Mouse (Mus musculus) myocyte (in vitro differentiated cells): ENCODE results near the gene Htr6. TPM values are rescaled to one million over a fixed set of nuclear protein-coding genes. Genes with fewer than 3 reads are reported as not detected.

Experiments
- H3K27me3 ChIP-seq: one replicate; pipeline ENCODE4 v1.6.1; 2011; ENCODE audit not compliant: control insufficient read depth, insufficient read depth, insufficient read length
- H3K36me3 ChIP-seq: one replicate; pipeline ENCODE4 v1.6.1; 2011; ENCODE audit not compliant: control insufficient read depth, insufficient read depth
- H3K4me2 ChIP-seq: one replicate; pipeline ENCODE4 v1.6.1; 2011; ENCODE audit warnings: low read depth, control low read depth
- H3K4me3 ChIP-seq: one replicate; pipeline ENCODE4 v1.5.1; 2011; ENCODE audit warnings: mild to moderate bottlenecking, control low read depth, moderate library complexity
- H3K79me2 ChIP-seq: one replicate; pipeline ENCODE4 v1.6.1; 2011; ENCODE audit not compliant: control insufficient read depth, insufficient read depth
- H3ac ChIP-seq: one replicate; pipeline ENCODE4 v1.6.1; 2011; ENCODE audit not compliant: control insufficient read depth, insufficient read length
- CEBPB ChIP-seq: IDR thresholded peaks from 2 replicates; pipeline ENCODE4 v1.6.1; 2011; ENCODE audit warnings: mild to moderate bottlenecking, moderate library complexity; ENCODE audit not compliant: poor library complexity, insufficient read depth, severe bottlenecking
- E2F4 ChIP-seq: IDR thresholded peaks from one replicate; pipeline ENCODE4 v1.6.1; 2011; ENCODE audit warnings: mild to moderate bottlenecking, control low read depth, moderate library complexity; ENCODE audit not compliant: insufficient read depth
- MAX ChIP-seq: IDR thresholded peaks from one replicate; pipeline ENCODE4 v1.6.1; 2011; ENCODE audit warnings: low read depth, mild to moderate bottlenecking, control low read depth
- MYOD1 ChIP-seq, 3 experiments: IDR thresholded peaks; one replicate each; pipeline ENCODE4 v1.6.1; 2011; ENCODE audit warnings: control low read depth in 2 of 3, low read depth in 2 of 3, mild to moderate bottlenecking in 2 of 3, moderate library complexity in 1 of 3; ENCODE audit not compliant: insufficient read length in 2 of 3, control insufficient read depth in 1 of 3
- MYOG ChIP-seq, 3 experiments: IDR thresholded peaks; one replicate each; pipeline ENCODE4 v1.6.1; 2011; ENCODE audit warnings: control low read depth in 2 of 3, low read depth in 2 of 3, mild to moderate bottlenecking in 2 of 3; ENCODE audit not compliant: insufficient read length in 2 of 3, control insufficient read depth in 1 of 3, insufficient read depth in 1 of 3
- POLR2A ChIP-seq: IDR thresholded peaks from one replicate; pipeline ENCODE4 v1.6.1; 2011; ENCODE audit warnings: low read depth, mild to moderate bottlenecking, control low read depth, moderate library complexity; ENCODE audit not compliant: insufficient read length
- POLR2AphosphoS2 ChIP-seq: IDR thresholded peaks from one replicate; pipeline ENCODE4 v1.6.1; 2011; ENCODE audit warnings: low read depth, control low read depth; ENCODE audit not compliant: insufficient read length
- REST ChIP-seq: IDR thresholded peaks from one replicate; pipeline ENCODE4 v1.6.1; 2011; ENCODE audit warnings: mild to moderate bottlenecking, control low read depth, moderate library complexity; ENCODE audit not compliant: insufficient read depth, insufficient read length
- SRF ChIP-seq: IDR thresholded peaks from one replicate; pipeline ENCODE4 v1.6.1; 2011; ENCODE audit warnings: low read depth; ENCODE audit not compliant: control insufficient read depth, insufficient read length
- TCF12 ChIP-seq: IDR thresholded peaks from one replicate; pipeline ENCODE4 v1.6.1; 2011; ENCODE audit warnings: mild to moderate bottlenecking, control low read depth; ENCODE audit not compliant: poor library complexity, insufficient read depth, severe bottlenecking
- TCF3 ChIP-seq: IDR thresholded peaks from one replicate; pipeline ENCODE4 v1.6.1; 2011; ENCODE audit warnings: low read depth, control low read depth; ENCODE audit not compliant: insufficient read length
- USF1 ChIP-seq: IDR thresholded peaks from one replicate; pipeline ENCODE4 v1.6.1; 2011; ENCODE audit warnings: low read depth, mild to moderate bottlenecking, control low read depth, moderate library complexity
- polyA plus RNA-seq: library from polyadenylated mRNA; unstranded; fragments of >200 nt; fragmentation: generic; extraction: Trizol; gene quantifications from one replicate; pipeline ENCODE4 v1.2.1, GENCODE M21; 2012; ENCODE audit warnings: missing spikeins

Htr6 gene
- polyA plus RNA-seq, 1 experiment = 0.08 TPM

DNA sequence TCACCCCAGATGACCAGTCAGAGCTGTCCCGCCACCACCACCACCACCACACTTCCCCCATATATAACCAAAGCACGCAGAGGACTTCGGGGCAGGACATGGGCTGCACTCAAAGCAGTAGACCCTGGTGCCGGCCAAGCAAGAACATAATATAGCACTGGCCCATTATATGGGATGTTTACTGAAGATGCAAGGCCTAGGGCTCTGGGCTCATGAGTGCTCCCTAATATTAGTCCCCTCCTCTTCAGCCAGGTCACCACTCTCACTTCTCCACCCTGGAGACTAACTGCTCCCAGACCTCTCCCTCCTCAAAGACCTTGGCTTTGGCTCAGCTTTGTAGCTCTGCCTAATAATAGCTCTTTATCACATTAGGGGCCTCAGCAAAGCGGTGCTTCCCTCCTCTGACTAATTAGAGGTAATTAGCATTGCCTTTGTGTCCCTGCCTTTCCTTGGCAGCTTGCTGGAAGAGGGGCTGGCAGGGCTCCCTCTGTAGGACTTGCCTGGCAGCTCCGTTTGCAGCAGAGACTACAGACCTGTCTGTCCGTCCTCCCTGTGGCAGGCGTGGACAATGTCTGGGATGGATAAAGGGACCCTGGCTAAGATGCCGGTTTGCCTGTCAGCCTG is 21.0 kb downstream of the Htr6 start:
- Histone ChIP-seq H3K4me3 (no peak overlapping the region), H3ac (no peak overlapping the region), H3K4me2 (no peak overlapping the region), H3K36me3 (no peaks in the 10 kb centered on the region), H3K79me2 (no peaks in the 10 kb centered on the region), H3K27me3 (peaks cover 10% of the 10 kb centered on the region)
- TF ChIP-seq SRF (no peak), MYOG (IDR thresholded peaks at IDR 0.05; ENCODE audit: control insufficient read depth in 1 of 3, insufficient read depth in 1 of 3, insufficient read length in 2 of 3, low read depth in 2 of 3) (no peak), POLR2AphosphoS2 (no peak), TCF12 (no peak), USF1 (no peak), TCF3 (no peak), MAX (no peak), CEBPB (no peak), REST (no peak)

DNA sequence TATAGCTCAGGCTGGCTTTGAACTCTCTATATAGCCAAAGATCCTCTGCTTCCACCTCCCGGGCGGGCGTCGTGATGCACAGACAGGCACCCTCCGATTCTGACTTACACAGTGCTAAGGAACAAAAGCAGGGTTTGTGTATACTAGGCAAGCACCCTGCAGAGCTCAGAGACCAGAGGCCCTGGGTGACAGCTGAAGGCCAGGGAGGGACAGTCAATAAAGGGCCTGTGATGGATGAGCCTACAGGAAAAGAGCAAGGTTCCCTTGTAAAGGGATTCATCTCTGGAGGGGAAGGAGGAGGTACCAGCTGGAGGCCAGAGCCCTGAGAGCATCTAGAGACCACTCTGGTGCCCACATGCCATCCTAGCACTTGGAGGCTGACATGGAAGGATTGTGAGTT is 22.0 kb downstream of the Htr6 start:
- no peak overlapping the region for H3ac ChIP-seq
- TF ChIP-seq E2F4 (no peak), MYOG (IDR thresholded peaks at IDR 0.05; ENCODE audit: control insufficient read depth in 1 of 3, insufficient read depth in 1 of 3, insufficient read length in 2 of 3, low read depth in 2 of 3) (no peak), TCF12 (no peak), POLR2A (no peak), REST (no peak), SRF (no peak), MYOD1 (IDR thresholded peaks at IDR 0.05; ENCODE audit: control insufficient read depth in 1 of 3, insufficient read length in 2 of 3, low read depth in 2 of 3) (no peak), USF1 (no peak), CEBPB (no peak), POLR2AphosphoS2 (no peak), MAX (no peak), TCF3 (no peak)
- no peak overlapping the region for H3K4me3 ChIP-seq
- no peaks in the 10 kb centered on the region for H3K36me3 ChIP-seq
- H3K27me3 ChIP-seq = peaks cover 10% of the 10 kb centered on the region
- H3K79me2 ChIP-seq = no peaks in the 10 kb centered on the region
- no peak overlapping the region for H3K4me2 ChIP-seq

DNA sequence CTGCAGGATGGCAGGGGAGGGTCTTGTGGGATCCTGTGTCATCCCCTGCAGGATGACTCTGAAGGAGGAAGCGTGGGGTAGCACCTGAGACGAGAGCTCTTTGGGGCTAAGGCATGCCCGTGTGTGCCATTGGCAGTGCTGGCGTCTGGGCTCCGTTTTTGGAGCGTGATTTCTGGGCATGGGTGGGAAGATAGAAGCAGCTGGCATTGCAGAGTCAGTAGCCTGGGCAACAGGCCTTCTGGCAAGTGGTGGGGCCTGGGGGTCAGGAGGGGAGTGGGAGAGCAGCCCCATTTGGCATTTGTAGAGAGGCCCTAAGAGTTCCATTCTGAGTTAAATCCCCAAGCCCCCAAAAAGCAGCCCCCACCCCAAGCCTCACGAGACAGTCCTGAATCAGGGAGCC is 22.6 kb downstream of the Htr6 start:
- no peak overlapping the region for H3K4me2 ChIP-seq
- no peak overlapping the region for H3K4me3 ChIP-seq
- no peak for TF ChIP-seq POLR2AphosphoS2
- TF ChIP-seq SRF = no peak
- TF ChIP-seq MYOG (IDR thresholded peaks at IDR 0.05; ENCODE audit: control insufficient read depth in 1 of 3, insufficient read depth in 1 of 3, insufficient read length in 2 of 3, low read depth in 2 of 3) = no peak
- TF ChIP-seq TCF3 = no peak
- TF ChIP-seq E2F4 = no peak
- no peak for TF ChIP-seq CEBPB
- TF ChIP-seq TCF12 = no peak
- no peak for TF ChIP-seq MAX
- TF ChIP-seq MYOD1 (IDR thresholded peaks at IDR 0.05; ENCODE audit: control insufficient read depth in 1 of 3, insufficient read length in 2 of 3, low read depth in 2 of 3) = no peak
- no peak for TF ChIP-seq POLR2A
- TF ChIP-seq USF1 = no peak
- no peak for TF ChIP-seq REST
- no peak overlapping the region for H3ac ChIP-seq
- no peaks in the 10 kb centered on the region for H3K36me3 ChIP-seq
- peaks cover 10% of the 10 kb centered on the region for H3K27me3 ChIP-seq
- H3K79me2 ChIP-seq = no peaks in the 10 kb centered on the region

DNA sequence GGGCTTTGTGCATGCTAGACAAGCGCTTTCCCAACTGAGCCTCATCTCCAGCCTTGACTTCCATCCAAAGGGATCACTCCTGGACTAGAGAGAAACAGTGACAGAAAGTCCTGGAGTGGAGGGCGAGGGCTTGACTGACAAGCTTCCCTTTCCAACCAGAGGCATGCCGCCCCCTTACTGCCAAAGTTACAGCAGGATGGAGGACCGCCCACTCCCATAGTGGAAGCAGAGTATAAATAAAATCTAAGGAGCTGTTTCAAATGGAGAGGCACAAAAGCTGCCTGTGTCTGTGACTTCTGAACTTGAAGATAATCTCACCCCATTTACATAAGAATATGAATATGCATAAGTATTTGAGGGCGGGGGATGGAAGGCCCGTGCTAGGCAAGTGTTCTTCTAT is 26.9 kb downstream of the Htr6 start:
- no peak for TF ChIP-seq MAX
- TF ChIP-seq POLR2A = no peak
- no peak for TF ChIP-seq TCF12
- no peak for TF ChIP-seq MYOD1 (IDR thresholded peaks at IDR 0.05; ENCODE audit: control insufficient read depth in 1 of 3, insufficient read length in 2 of 3, low read depth in 2 of 3)
- TF ChIP-seq TCF3 = no peak
- no peak for TF ChIP-seq E2F4
- no peak for TF ChIP-seq SRF
- Histone ChIP-seq H3K4me2 (no peak overlapping the region), H3K79me2 (no peaks in the 10 kb centered on the region), H3K4me3 (no peak overlapping the region), H3K27me3 (peaks cover 2% of the 10 kb centered on the region), H3K36me3 (no peaks in the 10 kb centered on the region), H3ac (no peak overlapping the region)

DNA sequence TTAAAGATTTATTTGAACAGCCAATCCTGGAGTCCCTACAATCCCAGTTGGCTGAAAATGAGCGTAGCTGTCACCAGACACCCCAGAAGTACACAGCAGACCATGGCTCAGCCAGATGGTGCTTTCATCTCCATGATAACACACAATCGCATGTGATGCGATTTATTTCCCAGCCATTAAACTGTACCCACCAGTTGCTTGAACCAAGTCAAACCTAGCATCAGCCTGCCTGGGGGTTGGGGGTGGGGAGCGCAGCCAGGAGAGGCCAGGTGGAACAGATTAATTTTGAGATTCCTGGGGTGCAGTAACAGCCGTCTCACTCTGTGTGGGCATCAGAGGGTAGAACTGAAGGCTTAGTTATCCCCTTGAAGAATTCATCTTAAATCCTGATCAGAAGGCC is 29.0 kb downstream of the Htr6 start:
- Histone ChIP-seq H3ac (no peak overlapping the region), H3K4me2 (no peak overlapping the region), H3K27me3 (no peaks in the 10 kb centered on the region), H3K79me2 (no peaks in the 10 kb centered on the region), H3K36me3 (no peaks in the 10 kb centered on the region), H3K4me3 (no peak overlapping the region)
- TF ChIP-seq USF1 = no peak
- no peak for TF ChIP-seq TCF3
- no peak for TF ChIP-seq TCF12
- TF ChIP-seq POLR2AphosphoS2 = no peak
- no peak for TF ChIP-seq SRF
- no peak for TF ChIP-seq POLR2A
- TF ChIP-seq CEBPB = no peak
- no peak for TF ChIP-seq REST
- no peak for TF ChIP-seq E2F4
- TF ChIP-seq MYOG (IDR thresholded peaks at IDR 0.05; ENCODE audit: control insufficient read depth in 1 of 3, insufficient read depth in 1 of 3, insufficient read length in 2 of 3, low read depth in 2 of 3) = no peak
- no peak for TF ChIP-seq MYOD1 (IDR thresholded peaks at IDR 0.05; ENCODE audit: control insufficient read depth in 1 of 3, insufficient read length in 2 of 3, low read depth in 2 of 3)
- no peak for TF ChIP-seq MAX
